Mouse (Mus musculus) heart, adult 18-20 months (tissue): ENCODE results near the gene Chst11. TPM values are rescaled to one million over a fixed set of nuclear protein-coding genes. Genes with fewer than 3 reads are reported as not detected.

Experiments
- DNase-seq, 2 experiments: peaks; one replicate each; pipeline ENCODE4 v3.0.0; 2021 to 2022; ENCODE audit warnings: mixed read lengths in 1 of 2
- total RNA-seq, 2 experiments: library from RNA; stranded (reverse); gene quantifications; 2 replicates each; pipeline ENCODE4 v1.2.3; 2021

The Chst11 gene
- total RNA-seq, 2 experiments from 2014 or later, result 2.5 to 3.2 TPM

GRCm38 (mm10) chr10:83145836-83146235 lies 160.5 kb downstream of the Chst11 start:
- no peak for DNase-seq

GRCm38 (mm10) chr10:83149342-83150178 lies 164.3 kb downstream of the Chst11 start:
- no peak for DNase-seq

DNA sequence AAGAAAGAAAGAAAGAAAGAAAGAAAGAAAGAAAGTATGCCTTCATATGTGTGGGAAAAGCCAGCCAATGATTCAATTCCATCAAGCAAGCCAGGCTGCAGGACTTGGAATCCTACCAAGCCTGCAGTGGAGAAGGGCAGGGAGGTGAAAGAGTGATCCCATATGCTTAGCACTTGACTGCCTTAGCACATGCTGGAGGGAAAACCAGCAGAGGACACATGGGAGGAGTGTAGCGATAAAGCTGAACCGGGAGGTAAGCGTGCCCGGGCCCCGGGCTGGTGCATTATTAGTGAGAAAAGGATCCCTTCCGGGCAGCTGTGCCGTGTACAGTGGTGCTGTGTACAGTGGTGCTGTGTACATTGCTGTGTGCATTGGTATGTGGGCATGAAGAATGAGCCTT lies 165.3 kb downstream of the Chst11 start:
- peak; percentile 49 to 56 for DNase-seq

DNA sequence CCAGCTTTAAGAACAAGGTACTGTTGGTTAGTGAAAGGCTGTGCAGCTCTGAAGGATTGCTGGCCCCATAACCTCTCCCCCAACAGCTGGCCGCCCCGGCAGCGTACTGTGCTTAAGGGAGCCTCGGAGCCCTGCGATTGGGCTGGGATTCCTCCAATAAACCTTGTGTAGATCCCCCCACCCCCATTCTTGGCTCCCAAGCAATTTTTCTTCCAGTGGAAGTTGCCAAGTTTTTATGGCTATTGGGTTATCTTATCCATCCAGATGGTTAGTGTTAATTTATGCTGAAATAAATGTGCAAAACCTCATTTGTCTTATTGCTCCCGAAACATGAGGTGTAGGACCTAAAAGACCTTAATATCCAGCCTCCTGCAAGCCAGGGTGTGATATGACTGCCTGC lies 166.1 kb downstream of the Chst11 start:
- peak in 1 of 2 experiments; percentile 33 for DNase-seq

DNA sequence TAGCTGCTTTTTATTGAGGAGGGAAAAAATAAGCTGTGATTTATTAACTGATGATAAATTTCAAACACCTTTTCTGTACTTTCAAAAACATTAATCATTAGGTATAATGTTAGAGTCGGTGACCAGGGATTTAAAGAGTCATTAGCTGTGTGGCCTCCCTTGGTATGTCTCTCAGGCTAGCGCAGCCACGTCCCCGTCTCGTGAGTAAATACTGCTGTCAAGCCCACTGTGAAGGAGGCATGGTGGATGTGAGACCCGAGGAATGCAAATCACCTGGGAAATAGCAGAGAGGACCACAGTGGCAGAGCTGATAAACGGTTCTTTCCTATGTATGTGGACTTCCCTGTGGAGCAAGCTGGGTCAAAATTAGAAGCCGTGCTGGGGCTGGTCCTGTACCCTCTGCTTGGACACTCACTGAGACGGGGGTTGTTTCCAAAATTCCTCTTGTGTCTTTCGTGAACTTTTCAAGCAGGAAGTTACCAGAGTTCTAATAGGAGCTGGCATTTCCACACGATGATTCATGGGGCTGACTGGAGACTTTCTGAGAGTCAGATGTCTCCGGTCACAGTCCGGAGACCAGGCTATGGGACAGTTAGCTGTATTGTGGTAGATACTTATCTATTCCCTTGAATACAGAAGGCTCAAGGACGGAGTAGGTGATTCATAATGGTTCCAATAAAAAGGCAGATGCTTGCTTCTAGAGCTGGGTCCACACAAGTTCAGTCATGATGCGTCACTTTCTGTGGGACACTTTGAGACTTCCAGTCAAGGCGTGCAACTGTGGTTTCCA lies 166.8 kb downstream of the Chst11 start:
- DNase-seq, result no peak

- no peak for DNase-seq
These were observed 167.4 kb downstream of the Chst11 start for GRCm38 (mm10) chr10:83152723-83153122.

- DNase-seq, result no peak
These were observed 168.1 kb downstream of the Chst11 start for GRCm38 (mm10) chr10:83153374-83153773.

GRCm38 (mm10) chr10:83153887-83154286 lies 168.6 kb downstream of the Chst11 start:
- no peak for DNase-seq

DNA sequence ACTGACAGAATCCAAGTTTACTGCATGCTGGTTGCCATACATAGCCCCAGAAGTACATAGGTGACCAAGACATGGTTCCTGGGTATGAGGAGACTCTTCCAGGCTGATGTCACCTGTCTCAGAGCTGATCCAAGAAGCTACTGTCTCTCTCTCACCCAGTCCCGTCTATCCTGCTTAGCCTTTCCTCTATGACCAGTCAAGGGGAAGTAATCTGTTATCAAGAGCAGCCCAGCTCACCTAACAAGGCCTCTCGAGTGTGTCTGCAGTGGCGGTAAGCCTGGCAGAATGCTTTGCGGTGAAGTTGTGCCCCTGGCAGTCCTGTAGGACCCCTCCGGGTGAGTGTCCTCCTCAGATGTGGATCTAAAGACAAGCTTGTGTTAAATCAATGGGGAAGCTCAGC lies 172.0 kb downstream of the Chst11 start:
- DNase-seq, result no peak

DNA sequence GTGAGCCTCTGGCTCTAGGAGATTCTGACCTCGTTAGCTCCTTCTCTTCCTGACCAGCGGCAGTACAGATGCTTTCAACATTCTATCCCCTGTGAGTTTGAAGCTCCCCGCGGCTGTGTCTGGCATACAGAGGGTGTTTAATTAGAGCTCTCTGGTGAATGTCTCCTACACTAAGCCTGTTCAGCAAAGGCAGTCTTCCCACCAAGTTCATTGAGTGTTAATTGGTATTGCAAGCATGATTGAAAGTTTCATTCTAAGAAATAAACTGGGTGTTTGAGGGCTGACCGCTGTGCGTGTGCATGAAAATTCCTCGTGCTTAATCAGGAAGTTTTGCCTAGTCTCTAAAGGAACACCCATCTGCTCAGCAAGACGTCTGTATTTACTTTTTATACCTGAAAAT lies 173.0 kb downstream of the Chst11 start:
- no peak for DNase-seq

DNA sequence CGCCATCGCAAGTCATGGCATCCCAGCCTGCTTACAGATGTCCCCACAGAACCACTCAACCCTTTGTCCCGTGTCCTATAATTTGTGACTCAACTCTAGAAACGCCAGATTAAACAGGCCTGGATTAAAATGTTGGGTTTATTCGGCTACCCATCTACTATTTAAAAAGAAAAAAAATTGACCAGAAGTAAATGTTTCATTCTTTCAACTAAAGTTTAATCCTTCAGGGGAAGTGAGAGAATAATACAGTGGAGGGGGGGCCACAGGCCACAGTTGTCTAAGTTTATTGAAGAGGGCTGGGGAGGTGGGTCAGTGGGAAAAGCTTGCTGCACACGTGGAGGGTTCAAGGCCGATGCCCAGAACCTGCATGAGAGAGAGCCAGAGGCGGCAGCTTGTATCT lies 173.9 kb downstream of the Chst11 start:
- DNase-seq, result no peak

DNA sequence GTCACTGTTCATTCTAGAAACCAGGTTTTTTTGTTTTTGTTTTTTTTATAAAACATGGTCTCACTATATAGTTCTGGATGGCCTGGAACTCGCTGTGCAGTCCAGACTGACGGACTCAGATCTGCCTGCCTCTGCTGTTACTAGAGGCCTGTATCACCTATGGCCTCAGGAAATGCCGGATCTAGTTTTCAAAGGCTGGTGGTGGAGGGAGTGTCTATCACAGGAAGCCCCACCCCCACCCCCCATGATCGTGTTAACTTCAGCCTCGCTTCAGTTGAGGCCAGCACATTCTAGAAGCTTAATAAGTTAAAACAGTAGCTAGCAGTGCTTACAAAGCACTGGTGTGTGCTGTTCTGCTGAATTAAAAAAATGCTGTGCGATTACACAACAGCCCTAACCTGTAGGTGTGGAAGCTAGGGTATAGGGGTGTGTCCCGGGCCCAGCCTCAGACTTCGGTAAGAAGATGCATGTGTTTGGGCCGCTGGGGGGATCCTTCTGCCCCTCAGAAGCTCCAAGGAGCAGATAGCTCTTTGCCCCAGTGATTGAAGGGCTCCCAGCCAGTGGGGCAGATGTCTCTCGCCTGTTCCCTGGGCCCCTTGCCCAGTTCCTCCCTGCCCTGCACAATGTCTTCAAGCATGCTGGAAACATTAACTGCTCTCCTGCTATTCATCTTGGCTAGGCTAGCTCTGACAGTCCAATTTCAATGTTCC lies 176.5 kb downstream of the Chst11 start:
- peak; percentile 81 to 83 for DNase-seq

GRCm38 (mm10) chr10:83163946-83164345 lies 178.6 kb downstream of the Chst11 start:
- DNase-seq, result peak; percentile 67 to 69

DNA sequence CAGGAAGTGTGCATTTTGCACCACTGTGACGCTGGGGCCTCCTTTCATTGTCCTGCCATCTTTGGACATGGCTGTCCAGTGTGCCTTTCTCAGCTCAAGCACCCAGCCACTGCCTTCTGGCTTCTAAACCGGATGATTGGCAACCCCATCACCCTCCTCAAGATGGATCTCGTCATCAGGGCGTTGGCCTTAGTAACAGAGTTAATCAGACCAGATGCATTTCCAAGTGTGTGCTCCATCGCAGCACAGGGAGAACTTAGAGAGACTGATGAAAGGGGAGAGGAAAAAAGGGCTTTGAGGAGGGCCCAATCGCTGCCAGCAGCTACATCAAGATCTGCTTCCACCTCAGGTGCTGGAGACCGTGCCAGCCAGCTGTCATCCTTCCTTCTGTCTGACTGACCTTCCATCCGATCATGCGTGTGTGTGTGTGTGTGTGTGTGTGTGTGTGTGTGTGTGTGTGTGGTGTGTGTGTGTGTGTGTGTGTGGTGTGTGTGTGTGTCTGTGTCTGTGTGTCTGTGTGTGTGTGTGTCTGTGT lies 179.7 kb downstream of the Chst11 start:
- DNase-seq, result peak in 1 of 2 experiments; percentile 31

DNA sequence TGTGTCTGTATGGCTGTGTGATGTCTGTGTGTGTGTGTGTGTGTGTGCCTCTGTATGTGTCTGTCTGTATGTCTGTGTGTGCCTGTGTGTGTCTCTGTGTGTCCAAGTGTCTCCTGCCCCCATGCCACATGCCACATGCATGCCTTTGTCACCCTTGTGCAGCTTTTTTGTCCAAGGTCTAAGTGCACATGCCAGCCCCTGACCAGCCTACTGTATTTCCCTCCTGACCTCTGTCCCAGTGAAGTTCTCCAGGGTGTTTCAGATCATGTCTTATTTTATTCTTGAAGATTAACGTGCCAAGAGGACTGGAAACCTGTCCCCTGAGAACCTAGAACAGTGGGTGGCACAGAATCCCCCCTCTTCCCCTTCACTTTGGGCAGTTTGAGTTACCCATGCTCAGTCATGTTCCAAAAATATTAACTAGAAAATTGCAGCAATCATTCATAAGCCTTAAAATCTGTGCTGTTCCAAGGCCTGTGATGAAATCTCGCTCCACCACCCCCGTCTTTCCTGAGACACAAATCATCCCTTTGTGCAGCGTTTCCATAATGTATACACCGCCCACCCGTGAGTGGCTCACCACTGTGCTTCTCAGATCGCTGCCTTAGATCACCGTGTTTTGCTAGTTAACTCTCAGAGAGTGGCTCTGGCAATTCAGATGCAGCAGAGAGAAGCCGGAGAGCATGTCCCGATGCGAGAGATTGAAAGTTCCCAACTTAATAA lies 180.4 kb downstream of the Chst11 start:
- DNase-seq, result no peak

DNA sequence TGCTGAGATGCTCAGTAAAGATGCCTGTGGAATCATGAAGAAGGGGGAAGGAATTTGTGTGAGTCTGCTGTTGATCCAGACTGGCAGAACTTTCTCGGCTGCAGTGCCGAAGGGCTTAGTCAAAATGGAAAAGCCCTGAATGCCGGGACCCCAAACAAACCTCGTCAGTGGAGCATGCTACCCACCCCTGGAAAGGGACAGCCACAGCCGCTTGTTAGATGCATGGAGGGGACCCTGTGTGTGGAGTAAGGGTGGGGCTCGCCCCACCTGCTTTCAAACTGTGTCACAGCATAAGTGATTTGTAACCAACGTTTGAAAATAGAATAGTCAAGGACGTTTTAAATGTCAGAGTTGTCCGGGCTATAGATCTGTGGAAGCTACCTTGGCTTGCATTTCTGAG lies 181.0 kb downstream of the Chst11 start:
- no peak for DNase-seq

DNA sequence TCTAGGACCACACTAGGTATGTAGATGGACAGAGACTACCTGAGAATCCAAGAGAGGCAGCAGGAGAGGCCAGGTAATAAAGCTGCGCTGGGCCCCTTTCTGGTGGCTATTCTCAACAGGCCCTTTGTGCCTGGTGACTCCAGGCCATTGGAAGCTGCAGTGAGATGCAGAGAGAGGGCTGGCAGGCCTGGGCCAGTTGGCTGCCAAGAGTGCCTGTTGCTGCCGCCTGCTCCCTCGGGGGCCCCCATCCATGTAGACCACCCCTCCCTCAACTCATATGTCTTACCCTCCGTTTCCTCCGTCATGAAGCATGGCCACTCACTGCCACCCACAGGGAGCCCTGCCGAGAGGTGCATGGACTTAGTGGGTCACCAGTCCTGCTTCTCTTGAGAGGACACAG lies 182.2 kb downstream of the Chst11 start:
- no peak for DNase-seq

DNA sequence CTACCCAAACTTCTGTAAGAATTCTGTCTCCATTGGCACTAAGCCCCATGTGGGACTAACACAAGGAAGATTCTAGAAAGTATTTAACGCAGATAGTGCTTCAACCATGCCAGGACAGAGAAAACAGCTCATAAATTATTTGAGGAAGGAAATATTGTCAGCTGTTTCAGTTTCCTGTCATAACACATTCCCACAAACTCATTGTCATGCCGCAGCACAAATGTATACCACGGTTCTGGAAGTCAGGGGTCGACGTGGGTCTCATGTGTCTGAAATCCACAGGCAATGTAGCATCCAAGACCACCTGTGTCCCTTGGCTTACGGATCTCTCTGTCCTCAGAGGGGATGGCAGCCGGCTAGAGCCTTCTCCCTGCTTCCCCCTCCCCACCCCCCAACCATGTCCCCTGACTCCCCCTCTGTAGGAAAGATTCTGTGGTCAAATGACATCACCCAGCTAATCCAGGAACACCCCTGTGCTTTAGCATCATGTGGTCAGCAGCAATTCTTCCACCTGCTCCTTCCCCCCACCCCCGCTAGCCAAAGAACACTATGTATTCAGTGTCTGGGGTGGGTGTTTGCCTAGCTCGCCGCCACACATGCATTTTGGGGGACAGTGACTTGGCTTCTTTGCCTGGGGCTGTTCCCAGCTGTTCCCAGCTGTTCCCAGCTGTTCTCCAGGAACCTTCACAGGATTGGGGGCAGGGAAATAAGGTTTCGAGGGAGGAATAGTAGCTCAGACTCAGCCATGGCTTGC lies 183.2 kb downstream of the Chst11 start:
- DNase-seq, result peak; percentile 36 to 56

GRCm38 (mm10) chr10:83169554-83169953 lies 184.3 kb downstream of the Chst11 start:
- no peak for DNase-seq

DNA sequence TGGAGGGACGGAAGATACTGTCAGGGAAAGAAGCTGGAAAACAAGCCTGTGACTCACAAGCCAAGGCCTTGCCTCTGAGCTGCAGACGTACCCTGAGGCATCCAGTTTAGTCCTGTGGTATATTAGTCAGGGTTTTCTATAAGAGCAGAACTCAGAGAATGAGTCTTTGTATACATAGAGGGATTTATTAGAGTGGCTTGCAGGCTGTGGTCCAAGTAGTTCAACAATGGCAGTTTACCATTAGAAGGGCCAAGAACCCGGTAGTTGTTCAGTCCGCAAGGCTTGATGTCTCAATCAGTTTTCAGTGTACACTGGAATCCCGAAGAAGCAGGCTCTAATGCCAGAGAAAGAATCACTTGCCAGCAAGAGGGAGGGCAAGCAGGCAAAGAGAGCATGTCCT lies 192.9 kb downstream of the Chst11 start:
- no peak for DNase-seq

DNA sequence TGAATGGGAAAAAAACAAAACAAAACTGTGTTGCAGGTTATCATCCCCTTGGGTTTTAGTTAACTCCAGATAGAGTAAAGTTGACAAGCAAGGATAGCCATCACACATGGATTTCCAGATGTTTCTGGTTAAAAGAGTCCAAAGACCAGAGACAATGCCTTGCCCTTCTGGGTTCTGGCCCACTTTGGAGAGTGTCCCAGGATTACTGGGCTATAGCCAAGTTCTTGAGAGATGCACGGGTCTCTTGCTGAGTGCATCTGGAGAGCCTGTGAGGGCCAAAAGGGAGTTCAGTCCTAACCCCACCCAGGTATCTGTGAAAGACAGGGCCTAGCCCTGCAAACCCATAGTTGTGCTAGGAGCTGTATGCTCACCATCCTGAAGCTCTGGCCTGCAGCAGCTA lies 193.4 kb downstream of the Chst11 start:
- DNase-seq, result peak; percentile 42 to 54
